Mouse (Mus musculus) urinary bladder, postnatal 4 days (tissue): Measurements from ENCODE around the gene Krtdap.
"Not testable (repeated sequence)": the region's sequence is repeated elsewhere in the genome, so short reads cannot be mapped to it uniquely, and the experiment has no call there.

Experiments
- DNase-seq, 2 experiments: peaks; one replicate each; pipeline ENCODE4 v3.0.0; 2021 to 2022; ENCODE audit warnings: low spot score in 2 of 2

Krtdap gene

GRCm38 (mm10) chr7:30787377-30788022 is at the start of gene Krtdap:
Gene Krtdap, plus strand, starts transcription at chr7:30787896.
- no peak for DNase-seq

- not testable (repeated sequence) for DNase-seq
Measured at GRCm38 (mm10) chr7:30742570-30742969, 45.1 kb upstream of the Krtdap start.

GRCm38 (mm10) chr7:30743617-30744016 is 44.1 kb upstream of the Krtdap start, which contains the start of gene Gapdhs:
Gene Gapdhs, minus strand, starts transcription at chr7:30743681.
- DNase-seq = not testable (repeated sequence)

- peak in 1 of 2 experiments; percentile 40 for DNase-seq
Measured at GRCm38 (mm10) chr7:30744022-30744598, 43.6 kb upstream of the Krtdap start.

- no peak for DNase-seq
Measured at GRCm38 (mm10) chr7:30747525-30748204, 40.0 kb upstream of the Krtdap start.

GRCm38 (mm10) chr7:30749824-30750606 is 37.7 kb upstream of the Krtdap start:
- no peak for DNase-seq

- DNase-seq = no peak
Measured at GRCm38 (mm10) chr7:30751086-30751669, 36.5 kb upstream of the Krtdap start, which contains the start of gene Sbsn. Gene Sbsn, plus strand, starts transcription at chr7:30751471.

GRCm38 (mm10) chr7:30757001-30757400 is 30.7 kb upstream of the Krtdap start:
- no peak for DNase-seq

- DNase-seq = no peak
Measured at GRCm38 (mm10) chr7:30758853-30759252, 28.8 kb upstream of the Krtdap start.

- DNase-seq = no peak
Measured at GRCm38 (mm10) chr7:30761769-30762352, 25.8 kb upstream of the Krtdap start.

- DNase-seq = no peak
Measured at GRCm38 (mm10) chr7:30763456-30763855, 24.2 kb upstream of the Krtdap start, which contains the start of gene Dmkn. Gene Dmkn, plus strand, starts transcription at chr7:30763756.

GRCm38 (mm10) chr7:30765173-30765572 is 22.5 kb upstream of the Krtdap start:
- no peak for DNase-seq

- no peak for DNase-seq
Measured at GRCm38 (mm10) chr7:30766408-30766807, 21.3 kb upstream of the Krtdap start.

GRCm38 (mm10) chr7:30769236-30769635 is 18.5 kb upstream of the Krtdap start:
- no peak for DNase-seq

GRCm38 (mm10) chr7:30776104-30776503 is 11.6 kb upstream of the Krtdap start:
- no peak for DNase-seq

GRCm38 (mm10) chr7:30777081-30777579 is 10.6 kb upstream of the Krtdap start:
- DNase-seq = no peak

GRCm38 (mm10) chr7:30777911-30778310 is 9.8 kb upstream of the Krtdap start:
- DNase-seq = no peak

GRCm38 (mm10) chr7:30781792-30782191 is 5.9 kb upstream of the Krtdap start:
- DNase-seq = no peak

GRCm38 (mm10) chr7:30782658-30783057 is 5.0 kb upstream of the Krtdap start:
- no peak for DNase-seq

GRCm38 (mm10) chr7:30785154-30785553 is 2.5 kb upstream of the Krtdap start:
- DNase-seq = no peak
